12 mouse cellular contexts compared by ENCODE assay signal in genomic region chr9:34628841-34629240, GRCm38 (mm10).
"Had no signal": no experiment of that assay in that cellular context is flagged by ENCODE, and none has a peak within 500 bp of the region (broad histone marks: within the 10 kb centered on the region; RNA-seq: fewer than 3 reads in every experiment).

No protein-coding gene starts in this region.

- H3K9ac ChIP-seq: liver, embryonic 13.5 days had no signal

- DNase-seq: kidney, postnatal 25 days; layer of hippocampus, adult 9-11 months; liver, embryonic 13.5 days; lung, adult 2 months; lung, postnatal 14 days; lung, postnatal 4 days; midbrain, embryonic 14.5 days; thymus, adult 18-20 months; thymus, postnatal 36 days had no signal

- H3K27ac ChIP-seq: kidney, postnatal 0 days; layer of hippocampus, adult 2 months; left cerebral cortex, adult 2 months; liver, embryonic 13.5 days had no signal

- H3K4me1 ChIP-seq: liver, embryonic 13.5 days had no signal

- H3K27me3 ChIP-seq: liver, embryonic 13.5 days had no signal

- H3K36me3 ChIP-seq: liver, embryonic 13.5 days had no signal

- H3K4me3 ChIP-seq: layer of hippocampus, adult 2 months; left cerebral cortex, adult 2 months; liver, embryonic 13.5 days had no signal
